Mouse (Mus musculus) forebrain, postnatal 0 days (tissue): ENCODE results near the gene Gm28305. TPM values are rescaled to one million over a fixed set of nuclear protein-coding genes. Genes with fewer than 3 reads are reported as not detected.

Source experiments
- ATAC-seq: fragments of 200-750 bp; cut with Nextera tagmentation; 2 replicates; pipeline ENCODE4 v1.8.0; 2017; ENCODE audit warnings: mild to moderate bottlenecking, moderate library complexity
- DNase-seq: peaks from one replicate; pipeline ENCODE4 v3.0.0-alpha.2; 2015
- H3K27ac ChIP-seq: fragments of 300-500 bp; sonication (generic); 2 replicates; pipeline ENCODE4 v1.5.1; 2014; ENCODE audit warnings: low read depth, mild to moderate bottlenecking, antibody characterized with exemption, low read length, moderate library complexity, mixed read lengths
- H3K27me3 ChIP-seq: fragments of 300-500 bp; sonication (generic); 2 replicates; pipeline ENCODE4 v1.6.1; 2014; ENCODE audit warnings: mild to moderate bottlenecking, low read length, mixed read lengths; ENCODE audit not compliant: insufficient read depth
- H3K36me3 ChIP-seq: fragments of 300-500 bp; sonication (generic); 2 replicates; pipeline ENCODE4 v1.6.1; 2014; ENCODE audit warnings: mild to moderate bottlenecking, moderate library complexity; ENCODE audit not compliant: insufficient read depth
- H3K4me1 ChIP-seq: fragments of 300-500 bp; sonication (generic); 2 replicates; pipeline ENCODE4 v1.6.1; 2014; ENCODE audit warnings: antibody characterized with exemption; ENCODE audit not compliant: insufficient read depth
- H3K4me2 ChIP-seq: fragments of 300-500 bp; sonication (generic); 2 replicates; pipeline ENCODE4 v1.6.1; 2014; ENCODE audit warnings: low read depth, mild to moderate bottlenecking, moderate library complexity
- H3K4me3 ChIP-seq: fragments of 300-500 bp; sonication (generic); 2 replicates; pipeline ENCODE4 v1.5.1; 2014; ENCODE audit warnings: low read depth, low read length, mixed read lengths
- H3K9ac ChIP-seq: fragments of 300-500 bp; sonication (generic); 2 replicates; pipeline ENCODE4 v1.6.1; 2014; ENCODE audit warnings: mild to moderate bottlenecking
- H3K9me3 ChIP-seq: fragments of 300-500 bp; sonication (generic); 2 replicates; pipeline ENCODE4 v1.6.1; 2016; ENCODE audit warnings: low read length
- CTCF ChIP-seq: sonication (generic); IDR thresholded peaks from 2 replicates; pipeline ENCODE4 v1.5.1; 2016; ENCODE audit warnings: antibody characterized with exemption, control low read depth, low read depth
- WGBS: fragments of 180-500 bp; shearing (Covaris S2); extraction: QIAGEN DNeasy Blood & Tissue Kit; methylation state at CpG from one replicate; pipeline ENCODE4 v1.1.7; 2014; 5-methylcytosine and 5-hydroxymethylcytosine counted together
- polyA plus RNA-seq: library from polyadenylated mRNA; unstranded; fragments of >200 nt; fragmentation: Nextera tagmentation; extraction: Ambion mirVana; gene quantifications from 2 replicates; pipeline ENCODE4 v1.2.1, GENCODE M21; 2015
- total RNA-seq: library from RNA; depleted of rRNA; stranded (reverse); fragments of >200 nt; gene quantifications from 2 replicates; pipeline ENCODE4 v1.2.3, GENCODE M21; 2014; rRNA removed

Gene Gm28305
- total RNA-seq (not detected in 2 replicates), polyA plus RNA-seq (not detected in 2 replicates)

DNA sequence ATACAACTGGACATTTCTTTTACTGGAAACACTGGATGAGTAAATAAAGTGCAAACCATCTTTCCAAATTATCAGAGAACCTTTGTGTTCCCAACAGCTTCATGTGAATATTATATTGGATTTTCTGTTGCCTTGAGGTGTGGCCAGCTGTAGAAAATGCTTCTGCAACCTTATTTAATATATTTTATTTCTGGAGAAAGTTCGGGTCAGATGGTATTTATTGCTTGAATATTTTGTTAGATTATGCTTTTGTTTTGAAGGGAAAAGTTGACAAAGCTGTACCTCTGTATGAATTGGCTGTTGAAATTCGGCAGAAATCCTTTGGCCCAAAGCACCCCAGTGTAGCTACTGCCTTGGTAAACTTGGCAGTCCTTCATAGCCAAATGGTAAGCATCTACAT is at the start of gene Gm28305:
Gm28305 (plus strand) TSS at position 301 of the 400 bp plus-strand sequence.
- Histone ChIP-seq H3K4me2 (no peak within 1 kb of the TSS), H3K9ac (no peak within 1 kb of the TSS), H3K4me1 (no peaks in the 10 kb centered on the region), H3K36me3 (peaks cover 16% of the 10 kb centered on the region), H3K27ac (no peak within 1 kb of the TSS), H3K4me3 (no peak within 1 kb of the TSS), H3K9me3 (no peaks in the 10 kb centered on the region), H3K27me3 (no peaks in the 10 kb centered on the region)
- no peak for DNase-seq
- no peak for ATAC-seq
- no peak for TF ChIP-seq CTCF
- 69% methylated on average over 2 of the region's 2 CpGs for WGBS

DNA sequence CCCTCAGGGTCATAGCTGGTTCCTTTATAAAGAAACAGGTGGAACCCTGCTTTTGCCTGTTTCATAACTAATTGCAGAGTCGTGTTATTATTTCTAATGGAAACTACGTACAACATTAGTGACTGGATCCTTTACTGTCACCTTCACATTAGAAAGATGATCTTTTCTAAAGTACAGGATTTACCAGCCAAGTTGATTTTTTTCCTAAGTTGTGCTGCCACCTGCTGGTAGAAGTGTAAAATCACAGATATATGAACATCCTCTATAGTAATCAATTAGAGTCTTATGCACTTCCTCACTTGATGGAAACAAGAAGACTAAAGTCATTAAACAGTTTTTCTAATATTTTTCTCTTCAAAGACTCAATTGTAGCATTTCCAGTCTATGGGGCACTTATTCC is 44.0 kb upstream of the Gm28305 start:
- DNase-seq (peak; percentile 92), ATAC-seq (peak; percentile 48; the same call in 1 of the 2 replicates)
- Histone ChIP-seq H3K36me3 (no peaks in the 10 kb centered on the region), H3K9ac (no peak overlapping the region), H3K4me1 (no peaks in the 10 kb centered on the region), H3K27me3 (no peaks in the 10 kb centered on the region), H3K27ac (no peak overlapping the region), H3K9me3 (no peaks in the 10 kb centered on the region), H3K4me2 (no peak overlapping the region), H3K4me3 (no peak overlapping the region)
- TF ChIP-seq CTCF = peak; percentile 74
- WGBS = 8% methylated on average over 2 of the region's 2 CpGs

DNA sequence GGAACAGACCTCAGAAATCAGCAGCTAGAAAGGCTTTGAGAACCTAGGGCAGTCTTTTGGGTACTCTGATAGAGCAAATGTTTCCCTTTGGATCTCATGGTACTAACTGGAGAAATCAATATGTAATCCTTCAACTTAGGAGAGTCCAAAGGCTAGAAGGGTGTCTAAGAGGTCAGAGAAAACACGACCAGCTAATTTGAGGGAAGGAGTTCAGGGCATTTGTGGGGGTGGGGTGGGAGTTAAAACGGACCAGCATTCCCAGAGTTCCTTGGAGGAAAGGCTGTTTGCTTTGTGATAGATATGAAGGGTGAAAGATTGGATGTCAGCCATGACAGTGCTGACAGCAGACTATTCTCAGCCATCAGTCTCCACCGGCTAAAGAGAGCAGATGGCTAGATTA is 39.9 kb upstream of the Gm28305 start:
- WGBS = 62% methylated on average over 3 of the region's 3 CpGs
- Histone ChIP-seq H3K4me1 (no peaks in the 10 kb centered on the region), H3K4me3 (no peak overlapping the region), H3K4me2 (no peak overlapping the region), H3K27ac (no peak overlapping the region), H3K9ac (no peak overlapping the region), H3K27me3 (no peaks in the 10 kb centered on the region), H3K9me3 (no peaks in the 10 kb centered on the region), H3K36me3 (no peaks in the 10 kb centered on the region)
- TF ChIP-seq CTCF = no peak
- DNase-seq = no peak
- no peak for ATAC-seq

DNA sequence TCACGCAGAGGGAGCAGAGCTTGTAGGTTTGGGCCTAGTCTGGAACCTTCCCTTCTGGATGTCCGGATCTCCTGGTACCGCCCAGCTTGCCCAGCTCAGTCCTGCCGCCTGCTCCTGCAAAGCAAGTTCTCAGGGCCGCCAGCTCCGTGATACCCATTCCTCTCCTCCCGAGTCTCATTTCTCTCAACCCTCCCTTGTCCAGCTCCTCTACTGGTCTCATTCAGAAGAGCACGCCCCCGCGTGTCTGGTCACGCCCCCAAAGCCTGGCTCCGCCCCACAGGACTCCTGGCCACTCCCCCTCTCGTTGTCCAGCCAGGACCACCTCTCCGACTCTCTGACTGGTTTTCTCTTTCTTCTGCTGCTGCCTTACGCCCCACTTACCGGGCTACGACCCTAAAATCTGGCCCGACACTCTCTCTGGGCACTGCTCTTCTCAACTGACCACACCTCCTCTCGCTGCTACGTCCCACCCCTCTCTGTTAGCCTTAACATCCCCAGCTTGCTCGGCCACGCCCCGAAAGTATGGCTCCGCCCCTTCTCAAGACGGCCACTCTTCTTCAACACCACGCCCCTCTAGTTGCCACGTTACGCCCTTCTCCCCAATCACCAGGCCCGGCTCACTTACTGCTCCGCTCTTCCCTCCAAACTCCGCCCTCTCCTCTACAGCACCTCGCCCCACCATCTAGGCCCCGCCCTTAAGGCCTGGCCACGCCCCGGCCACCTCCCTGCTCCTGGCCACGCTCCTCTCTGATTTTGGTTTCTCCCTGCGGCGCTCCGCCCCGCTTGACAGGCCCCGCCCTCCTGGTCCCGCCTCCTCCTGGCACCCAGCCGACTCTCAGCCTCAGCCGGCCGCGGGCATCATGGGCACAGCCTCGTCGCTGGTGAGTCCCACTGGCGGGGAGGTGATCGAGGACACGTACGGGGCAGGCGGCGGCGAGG is 38.3 kb upstream of the Gm28305 start, which contains the start of gene Nphp3:
Nphp3 (plus strand) TSS at position 624 of the 939 bp plus-strand sequence.
- H3K27ac ChIP-seq = peak within 1 kb of the TSS; percentile 85
- H3K9me3 ChIP-seq = no peaks in the 10 kb centered on the region
- ATAC-seq (peak; percentile 98), DNase-seq (peak; percentile 99)
- H3K9ac ChIP-seq = peak within 1 kb of the TSS; percentile 65
- no peaks in the 10 kb centered on the region for H3K36me3 ChIP-seq
- WGBS = 3% methylated on average over 53 of the region's 55 CpGs
- no peaks in the 10 kb centered on the region for H3K4me1 ChIP-seq
- H3K4me3 ChIP-seq = peak within 1 kb of the TSS; percentile 56
- peak; percentile 42; the same call in 1 of the 2 replicates for TF ChIP-seq CTCF
- no peaks in the 10 kb centered on the region for H3K27me3 ChIP-seq
- peak within 1 kb of the TSS; percentile 69 for H3K4me2 ChIP-seq

DNA sequence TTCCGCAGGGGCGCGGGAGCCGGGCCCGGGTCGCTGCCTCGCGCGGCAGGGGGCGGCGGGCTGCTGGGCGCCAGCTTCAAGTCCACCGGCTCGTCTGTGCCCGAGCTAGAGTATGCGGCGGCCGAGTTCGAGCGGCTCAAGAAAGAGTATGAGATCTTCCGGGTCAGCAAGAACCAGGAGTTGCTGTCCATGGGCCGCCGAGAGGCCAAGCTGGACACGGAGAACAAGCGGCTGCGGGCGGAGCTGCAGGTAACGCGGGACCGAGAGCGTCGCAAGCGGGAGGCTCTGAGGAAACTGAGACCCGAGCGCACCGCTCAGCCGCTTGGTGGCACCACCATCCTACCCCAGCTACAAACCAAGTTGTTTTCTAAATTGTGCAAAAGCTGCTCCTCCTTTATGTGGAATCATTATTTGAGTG is 37.5 kb upstream of the Gm28305 start:
- peak; percentile 57 for ATAC-seq
- peak; percentile 82 for TF ChIP-seq CTCF

DNA sequence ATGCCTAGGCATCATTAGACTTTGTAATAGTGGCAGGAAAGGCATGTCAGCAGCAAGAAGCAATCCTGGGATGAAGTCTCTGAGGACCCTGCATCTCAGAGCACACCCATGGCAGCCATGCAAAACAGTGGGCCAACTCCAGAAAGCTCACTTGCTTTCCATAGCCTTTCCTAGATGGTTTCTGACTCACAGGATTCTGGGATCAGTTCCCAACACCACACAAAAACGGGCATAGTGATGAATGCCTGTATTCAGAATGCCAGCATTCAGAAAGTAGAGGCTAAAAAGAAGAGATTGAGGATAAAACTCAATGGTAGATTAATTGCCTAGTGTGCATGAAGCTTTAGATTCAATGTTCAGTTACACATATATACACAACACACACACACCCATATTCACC is 25.9 kb upstream of the Gm28305 start:
- H3K4me3 ChIP-seq = no peak overlapping the region
- H3K4me2 ChIP-seq = no peak overlapping the region
- no peak overlapping the region for H3K9ac ChIP-seq
- 33% methylated on average over 1 of the region's 1 CpGs for WGBS
- H3K4me1 ChIP-seq = no peaks in the 10 kb centered on the region
- TF ChIP-seq CTCF = no peak
- no peak overlapping the region for H3K27ac ChIP-seq
- no peaks in the 10 kb centered on the region for H3K27me3 ChIP-seq
- DNase-seq = no peak
- H3K9me3 ChIP-seq = no peaks in the 10 kb centered on the region
- peaks cover 20% of the 10 kb centered on the region for H3K36me3 ChIP-seq
- no peak for ATAC-seq

More for the DNA sequence above, 37.5 kb upstream of the Gm28305 start:
- peak overlapping the region; percentile 69 for H3K4me2 ChIP-seq
- H3K9ac ChIP-seq = peak overlapping the region; percentile 65
- WGBS = under 1% methylated on average over 37 of the region's 37 CpGs
- H3K4me3 ChIP-seq = peak overlapping the region; percentile 56
- H3K27me3 ChIP-seq = no peaks in the 10 kb centered on the region
- peak; percentile 89 for DNase-seq
- no peaks in the 10 kb centered on the region for H3K4me1 ChIP-seq
- H3K36me3 ChIP-seq = no peaks in the 10 kb centered on the region
- H3K9me3 ChIP-seq = no peaks in the 10 kb centered on the region
- peak overlapping the region; percentile 85 for H3K27ac ChIP-seq

DNA sequence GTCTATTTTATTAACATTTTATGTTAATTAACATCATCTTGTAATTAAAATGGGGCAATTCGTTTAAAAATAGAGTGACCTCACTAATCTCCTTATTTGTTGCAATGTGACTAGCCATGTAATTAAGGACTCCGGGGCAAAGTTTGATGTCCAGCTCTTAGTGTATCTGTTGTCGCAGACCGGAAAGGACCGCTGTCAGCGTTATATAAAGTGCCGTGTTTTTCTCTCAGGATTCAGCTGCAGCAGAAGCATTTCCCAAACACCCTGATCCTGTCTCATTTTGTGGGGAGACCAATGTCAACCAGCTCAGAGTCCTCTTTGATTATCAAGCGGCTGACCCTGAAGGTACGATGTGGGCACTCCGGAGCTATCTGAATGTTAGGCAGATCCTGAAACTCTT is 19.4 kb upstream of the Gm28305 start:
- H3K27ac ChIP-seq = no peak overlapping the region
- H3K9ac ChIP-seq = no peak overlapping the region
- TF ChIP-seq CTCF = no peak
- peaks cover 41% of the 10 kb centered on the region for H3K36me3 ChIP-seq
- 90% methylated on average over 10 of the region's 10 CpGs for WGBS
- ATAC-seq = no peak
- H3K4me2 ChIP-seq = no peak overlapping the region
- no peak overlapping the region for H3K4me3 ChIP-seq
- DNase-seq = no peak
- no peaks in the 10 kb centered on the region for H3K4me1 ChIP-seq
- no peaks in the 10 kb centered on the region for H3K27me3 ChIP-seq
- H3K9me3 ChIP-seq = no peaks in the 10 kb centered on the region
